Mouse (Mus musculus): ENCODE results near the gene Ubl4b.

DNA sequence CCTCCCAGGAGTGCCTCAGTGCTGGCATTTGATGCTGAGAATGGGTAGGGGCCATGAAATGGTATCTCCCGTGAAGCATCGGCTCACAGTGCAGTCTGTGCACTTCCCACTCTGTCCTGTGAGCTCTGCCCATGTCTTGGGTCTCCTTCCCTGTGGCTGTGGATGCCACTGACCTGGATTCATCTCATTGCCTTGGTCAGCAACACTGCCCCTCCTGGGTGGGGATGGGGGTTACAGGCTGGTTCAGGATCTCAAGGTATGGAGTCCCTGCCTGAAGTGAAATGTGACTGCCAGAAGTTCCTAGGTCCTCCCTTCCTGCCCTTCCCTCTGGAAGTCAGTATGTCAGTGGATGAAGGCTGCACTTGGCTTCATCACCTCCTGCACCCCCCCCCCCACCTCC, 7.2 kb upstream of the Ubl4b start:
- TF ChIP-seq CTCF (IDR thresholded peaks at IDR 0.05; ENCODE audit: low read depth) (no peak), EP300 (IDR thresholded peaks at IDR 0.05; ENCODE audit: low read depth) (no peak)

Data from liver, embryonic 14.5 days (tissue).